Mouse (Mus musculus): ENCODE data around the gene Hmgcs1.

GRCm38 (mm10) chr13:119704280-119704679 is 14.1 kb downstream of the Hmgcs1 start:
- TF ChIP-seq HCFC1 (IDR thresholded peaks at IDR 0.05; ENCODE audit: borderline replicate concordance, insufficient read depth, low read length) (no peak), ZNF384 (IDR thresholded peaks at IDR 0.05; ENCODE audit: low read depth, low read length) (no peak), CHD2 (IDR thresholded peaks at IDR 0.05; ENCODE audit: low read depth, low read length) (no peak)

All from ES-E14 (cell line).